9 mouse cellular contexts compared by ENCODE assay signal in the genomic region with DNA sequence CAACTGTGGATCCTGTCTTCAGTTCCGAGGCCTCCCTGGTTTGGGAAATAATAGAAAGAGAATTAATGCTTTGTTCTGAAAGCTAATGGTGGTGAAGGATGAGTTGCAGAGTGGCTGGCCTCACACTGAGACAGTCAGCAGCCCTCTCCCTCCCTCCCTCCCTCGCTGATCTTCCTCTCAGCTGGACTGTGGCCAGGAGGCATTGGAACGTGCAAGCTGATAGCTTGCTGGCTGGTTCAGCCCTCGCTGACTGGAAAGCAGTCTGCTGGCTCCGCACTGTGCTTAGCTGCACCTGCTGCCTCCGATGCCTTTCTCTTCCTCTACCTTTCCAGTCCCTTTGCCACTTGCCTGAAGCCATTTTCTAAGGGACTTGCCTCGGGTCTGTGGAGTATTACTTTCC.
DNase-seq lines count a peak whose midpoint lies in the region; ATAC-seq lines count a peak whose summit lies in the region.
"Had no signal": no experiment of that assay in that cellular context is flagged by ENCODE, and none has a peak within 500 bp of the region (broad histone marks: within the 10 kb centered on the region; RNA-seq: fewer than 3 reads in every experiment).

No protein-coding gene starts in this region.

- H3K4me1 ChIP-seq in forebrain, embryonic 12.5 days, result peaks cover 12% of the 10 kb centered on the region; the same call in 1 of the 2 replicates
- H3K4me1 ChIP-seq in midbrain, embryonic 16.5 days (ENCODE audit: control insufficient read depth, insufficient read depth, low read length), result peaks cover 5% of the 10 kb centered on the region; the same call in 1 of the 2 replicates

- no peak overlapping the region for H3K9ac ChIP-seq in forebrain, embryonic 12.5 days
- H3K9ac ChIP-seq in midbrain, embryonic 16.5 days (ENCODE audit: low read depth, low read length), result no peak overlapping the region; the same call in 1 of the 2 replicates
- H3K9ac ChIP-seq: liver, embryonic 14.5 days had no signal

- peak; percentile 81 for DNase-seq in Muller cell, postnatal 12 days (ENCODE audit: inconsistent ontology term)
- DNase-seq in adrenal gland, postnatal 25 days, result peak; percentile 85
- peak; percentile 80 to 85 for DNase-seq in heart, postnatal 14 days
- DNase-seq in layer of hippocampus, adult 18-20 months (ENCODE audit: low spot score in 2 of 2), result peak; percentile 13 to 23
- peak; percentile 36 for DNase-seq in yolk sac, embryonic 10.5 days (ENCODE audit: low spot score)

- H3K27me3 ChIP-seq in forebrain, embryonic 12.5 days, result peaks cover 4% of the 10 kb centered on the region; the same call in 1 of the 2 replicates
- no peaks in the 10 kb centered on the region for H3K27me3 ChIP-seq in midbrain, embryonic 16.5 days (ENCODE audit: control insufficient read depth, insufficient read depth, low read depth, low read length)

- WGBS in forebrain, embryonic 12.5 days, result 17% methylated on average over 7 of the region's 7 CpGs
- WGBS in midbrain, embryonic 16.5 days, result 9% methylated on average over 7 of the region's 7 CpGs

- H3K9me3 ChIP-seq in forebrain, embryonic 12.5 days, result no peaks in the 10 kb centered on the region
- no peaks in the 10 kb centered on the region for H3K9me3 ChIP-seq in midbrain, embryonic 16.5 days (replicated peaks; ENCODE audit: control insufficient read depth, low read length, poor library complexity, severe bottlenecking)

- ATAC-seq in forebrain, embryonic 12.5 days (ENCODE audit: low FRiP score), result peak; percentile 80
- peak; percentile 84 for ATAC-seq in midbrain, embryonic 16.5 days
- ATAC-seq in frontal cortex, adult (ENCODE audit: low TSS enrichment), result no peak

- no peak overlapping the region for H3K27ac ChIP-seq in forebrain, embryonic 12.5 days
- no peak overlapping the region for H3K27ac ChIP-seq in midbrain, embryonic 16.5 days (ENCODE audit: low read length)
- H3K27ac ChIP-seq: liver, embryonic 14.5 days had no signal

- no peak overlapping the region for H3K4me3 ChIP-seq in forebrain, embryonic 12.5 days (replicated peaks)
- no peak overlapping the region for H3K4me3 ChIP-seq in midbrain, embryonic 16.5 days (ENCODE audit: low read depth, low read length)

- H3K36me3 ChIP-seq in forebrain, embryonic 12.5 days (replicated peaks), result no peaks in the 10 kb centered on the region
- no peaks in the 10 kb centered on the region for H3K36me3 ChIP-seq in midbrain, embryonic 16.5 days (ENCODE audit: control insufficient read depth, insufficient read depth, low read length)

- intact Hi-C loops in heart, postnatal 14 days (cut with DNase I), result no loop called here

- peak overlapping the region; percentile 1; the same call in 1 of the 2 replicates for H3K4me2 ChIP-seq in forebrain, embryonic 12.5 days
- no peak overlapping the region for H3K4me2 ChIP-seq in midbrain, embryonic 16.5 days (ENCODE audit: low read length)

Comparison
In these comparisons a context has a peak if more than half of its experiments do, and no peak if none do; other contexts are left out.
1. DNase-seq: peak in every context shown above with its lines; median percentile 85 in adrenal gland, postnatal 25 days; 82 in heart, postnatal 14 days; 81 in Muller cell, postnatal 12 days; 36 in yolk sac, embryonic 10.5 days; 18 in layer of hippocampus, adult 18-20 months.